Mouse (Mus musculus) thymus, adult 2 months (tissue): ENCODE results near the gene Hoxb3. TPM values are rescaled to one million over a fixed set of nuclear protein-coding genes. Genes with fewer than 3 reads are reported as not detected.

Experiments
- DNase-seq: peaks from one replicate; pipeline ENCODE4 v3.0.0; 2021
- H3K27ac ChIP-seq: fragments of 200-500 bp; 2 replicates; pipeline ENCODE4 v1.5.1; 2012; ENCODE audit warnings: low read length, control low read depth; ENCODE audit not compliant: control insufficient read depth, insufficient read depth
- H3K27me3 ChIP-seq: fragments of 200-500 bp; 2 replicates; pipeline ENCODE4 v1.6.1; 2012; ENCODE audit warnings: mild to moderate bottlenecking, low read length, moderate library complexity, mixed read lengths; ENCODE audit not compliant: control insufficient read depth, insufficient read depth
- H3K36me3 ChIP-seq: fragments of 200-500 bp; 2 replicates; pipeline ENCODE4 v1.6.1; 2012; ENCODE audit warnings: mild to moderate bottlenecking, low read length, moderate library complexity; ENCODE audit not compliant: control insufficient read depth, insufficient read depth
- H3K4me1 ChIP-seq: fragments of 200-500 bp; replicated peaks from 2 replicates; pipeline ENCODE4 v1.6.1; 2012; ENCODE audit warnings: low read length; ENCODE audit not compliant: control insufficient read depth, insufficient read depth
- H3K4me3 ChIP-seq: fragments of 200-500 bp; 2 replicates; pipeline ENCODE4 v1.5.1; 2012; ENCODE audit warnings: mild to moderate bottlenecking, low read length, control low read depth, moderate library complexity; ENCODE audit not compliant: control insufficient read depth, insufficient read depth
- CTCF ChIP-seq: fragments of 200-500 bp; IDR thresholded peaks from 2 replicates; pipeline ENCODE4 v1.5.1; 2012; ENCODE audit warnings: mild to moderate bottlenecking, control low read depth, low read length, moderate library complexity, borderline replicate concordance; ENCODE audit not compliant: control insufficient read depth, poor library complexity, insufficient read depth; ENCODE audit errors: extremely low read depth
- POLR2A ChIP-seq: fragments of 200-500 bp; IDR thresholded peaks from 2 replicates; pipeline ENCODE4 v1.6.1; 2012; ENCODE audit warnings: mild to moderate bottlenecking, low read length, control low read depth, moderate library complexity; ENCODE audit not compliant: control insufficient read depth, poor library complexity, insufficient read depth; ENCODE audit errors: extremely low read depth
- WGBS: fragments of 180-500 bp; shearing (Covaris S2); methylation state at CpG from one replicate; pipeline ENCODE4 v1.1.7; 2018; 5-methylcytosine and 5-hydroxymethylcytosine counted together
- polyA plus RNA-seq: library from polyadenylated mRNA; depleted of rRNA; stranded (reverse); fragments of >200 nt; gene quantifications from 2 replicates; pipeline ENCODE4 v1.2.3, GENCODE M21; 2012

Hoxb3 gene
- polyA plus RNA-seq, 1 experiment: 1.1 TPM

DNA sequence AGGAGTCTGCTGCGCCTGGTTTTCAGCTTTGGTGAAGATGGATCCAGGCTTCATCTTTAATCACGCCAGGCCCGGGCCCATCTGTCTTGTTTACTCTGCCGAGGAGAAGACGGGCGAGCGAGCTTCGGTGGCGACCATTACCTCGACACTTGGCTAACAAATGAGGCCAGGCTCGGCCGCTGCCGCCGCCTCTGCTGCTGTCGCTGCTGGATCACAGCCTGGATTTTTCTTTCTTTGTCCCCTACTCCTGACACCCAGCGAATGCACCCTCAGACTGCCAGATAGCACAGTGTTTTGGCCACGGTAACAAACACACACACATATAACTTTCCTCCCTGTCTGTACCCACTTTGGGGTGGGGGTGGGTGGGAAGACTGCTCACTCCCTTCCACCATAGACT, 2.4 kb upstream of the Hoxb3 start:
- Histone ChIP-seq H3K4me1 (peaks cover 15% of the 10 kb centered on the region), H3K27me3 (peaks cover 16% of the 10 kb centered on the region), H3K36me3 (no peaks in the 10 kb centered on the region), H3K27ac (no peak overlapping the region), H3K4me3 (no peak overlapping the region)
- no peak for DNase-seq
- TF ChIP-seq CTCF (no peak), POLR2A (no peak)
- WGBS: 91% methylated on average over 17 of the region's 17 CpGs

DNA sequence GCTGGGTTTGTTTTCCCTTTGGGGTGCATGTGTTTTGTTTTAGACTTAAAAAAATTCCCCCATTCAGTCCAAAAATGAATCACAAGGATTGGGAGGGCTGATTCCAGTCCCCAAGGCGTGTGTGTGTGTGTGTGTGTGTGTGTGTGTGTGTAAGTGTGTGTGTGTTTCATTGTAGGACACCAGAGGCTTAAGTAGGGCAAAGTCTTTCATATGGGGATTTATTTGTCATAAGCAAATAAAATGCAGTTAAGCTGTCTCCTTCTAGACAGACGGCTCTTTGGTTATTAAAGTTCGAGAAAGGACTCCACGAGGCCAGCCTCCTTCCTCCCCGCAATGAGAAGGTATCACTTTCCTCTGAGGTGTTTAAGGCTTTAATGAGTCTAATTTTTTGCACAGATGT, 1.3 kb upstream of the Hoxb3 start:
- Histone ChIP-seq H3K27ac (no peak overlapping the region), H3K4me3 (no peak overlapping the region), H3K36me3 (no peaks in the 10 kb centered on the region), H3K27me3 (peaks cover 12% of the 10 kb centered on the region), H3K4me1 (peaks cover 15% of the 10 kb centered on the region)
- no peak for DNase-seq
- 88% methylated on average over 5 of the region's 5 CpGs for WGBS
- TF ChIP-seq POLR2A (no peak), CTCF (no peak)

DNA sequence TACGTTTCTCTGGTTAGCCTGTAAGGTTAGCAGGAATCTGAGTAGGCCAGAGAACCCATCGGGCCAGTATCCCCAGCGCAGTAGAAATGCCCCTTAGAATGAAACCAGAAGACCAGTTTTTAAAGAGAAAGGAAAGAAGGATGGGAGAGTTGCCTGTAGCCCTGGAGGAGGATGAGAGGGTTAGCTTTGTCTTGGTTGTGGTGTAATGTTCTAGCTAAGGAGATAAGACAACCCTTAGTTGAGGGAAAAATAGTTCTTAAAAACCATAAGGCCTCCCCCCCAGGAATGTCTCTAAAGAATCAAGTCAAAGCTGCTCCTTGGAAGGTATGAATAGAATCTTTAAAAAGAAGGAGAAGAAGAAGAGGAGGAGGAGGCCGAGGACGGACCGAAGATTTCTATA, 388 bp upstream of the Hoxb3 start:
- DNase-seq: no peak
- H3K27me3 ChIP-seq: peaks cover 6% of the 10 kb centered on the region
- H3K36me3 ChIP-seq: no peaks in the 10 kb centered on the region
- no peak for TF ChIP-seq POLR2A
- TF ChIP-seq CTCF: no peak
- no peak overlapping the region for H3K27ac ChIP-seq
- H3K4me1 ChIP-seq: peaks cover 14% of the 10 kb centered on the region
- 91% methylated on average over 6 of the region's 6 CpGs for WGBS
- H3K4me3 ChIP-seq: no peak overlapping the region

DNA sequence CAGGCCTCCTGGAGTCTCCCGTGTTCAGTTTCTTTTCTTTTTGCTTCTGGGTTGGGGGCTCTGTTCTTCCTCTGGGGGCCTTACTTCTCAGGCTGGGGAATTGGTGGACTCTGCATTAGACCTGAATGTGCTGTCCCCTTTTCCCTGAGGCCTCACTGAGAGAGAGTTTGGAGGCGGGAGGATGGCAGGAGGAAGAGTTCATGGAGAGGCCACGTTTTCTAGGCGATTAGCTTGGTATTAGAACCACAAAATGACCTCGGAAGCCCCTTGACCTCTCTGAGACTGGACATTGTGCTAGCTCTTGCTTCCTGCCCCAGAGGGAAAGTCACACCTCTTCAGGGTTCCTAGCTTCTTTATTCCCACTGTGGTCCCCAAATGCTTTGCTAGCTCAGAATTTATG, 999 bp downstream of the Hoxb3 start:
- Histone ChIP-seq H3K27me3 (peaks cover 2% of the 10 kb centered on the region), H3K4me3 (no peak overlapping the region), H3K36me3 (no peaks in the 10 kb centered on the region), H3K4me1 (peaks cover 7% of the 10 kb centered on the region), H3K27ac (no peak overlapping the region)
- DNase-seq: no peak
- 81% methylated on average over 5 of the region's 5 CpGs for WGBS
- TF ChIP-seq CTCF (no peak), POLR2A (no peak)

DNA sequence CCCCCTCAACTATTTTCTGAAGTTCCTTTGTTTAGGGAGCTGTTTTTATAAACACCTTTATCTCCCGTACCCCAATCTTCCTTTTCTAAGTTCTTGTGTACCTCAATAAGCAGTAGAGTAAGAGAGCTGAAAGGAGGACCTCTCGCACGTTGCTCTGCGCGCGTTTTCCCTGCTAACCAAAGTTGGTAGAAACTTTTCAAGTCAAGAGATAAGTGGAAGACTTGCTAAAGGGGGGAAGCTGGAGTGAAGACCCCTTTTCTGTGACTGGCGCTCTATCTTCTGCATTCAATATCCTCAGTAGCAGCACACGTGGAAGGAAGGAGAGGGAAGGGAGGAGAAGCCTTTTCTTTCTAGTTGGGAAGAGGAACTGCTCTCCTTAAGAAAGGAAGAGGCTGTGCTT, 1.8 kb downstream of the Hoxb3 start:
- TF ChIP-seq POLR2A (no peak), CTCF (no peak)
- Histone ChIP-seq H3K27ac (no peak overlapping the region), H3K27me3 (no peaks in the 10 kb centered on the region; the same call in 1 of the 2 replicates), H3K36me3 (no peaks in the 10 kb centered on the region), H3K4me1 (0 out of 2 replicates have a peak, but pooled peaks cover 2% of the 10 kb centered on the region), H3K4me3 (no peak overlapping the region)
- 95% methylated on average over 8 of the region's 8 CpGs for WGBS
- no peak for DNase-seq

DNA sequence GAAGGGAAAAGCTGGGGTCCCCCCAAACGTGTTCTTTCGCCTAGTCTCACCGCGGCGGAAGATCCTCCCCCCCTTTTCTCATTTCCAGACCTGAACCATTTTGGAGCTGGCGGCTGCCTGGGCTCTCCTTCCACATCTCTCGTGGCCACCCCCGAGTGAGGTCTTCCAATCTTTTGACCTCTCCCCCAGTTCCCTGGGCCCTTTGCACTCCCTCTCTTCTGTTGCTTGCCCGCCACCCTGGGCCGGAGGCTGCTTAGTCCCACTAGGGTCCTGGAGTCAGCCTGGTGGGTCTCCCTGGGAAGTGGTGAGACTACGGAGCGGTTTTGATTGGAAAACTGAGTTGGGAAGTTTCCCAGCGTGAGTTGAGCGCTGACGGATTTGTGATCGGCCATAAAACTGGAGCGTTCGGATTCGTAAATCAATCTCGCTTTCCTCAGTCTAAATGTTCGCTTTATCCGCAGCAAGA, 2.7 kb downstream of the Hoxb3 start:
- Histone ChIP-seq H3K27me3 (no peaks in the 10 kb centered on the region; the same call in 1 of the 2 replicates), H3K4me3 (no peak overlapping the region), H3K36me3 (no peaks in the 10 kb centered on the region), H3K27ac (no peak overlapping the region), H3K4me1 (no peaks in the 10 kb centered on the region)
- no peak for DNase-seq
- TF ChIP-seq POLR2A (no peak), CTCF (no peak)
- WGBS: 89% methylated on average over 22 of the region's 22 CpGs

DNA sequence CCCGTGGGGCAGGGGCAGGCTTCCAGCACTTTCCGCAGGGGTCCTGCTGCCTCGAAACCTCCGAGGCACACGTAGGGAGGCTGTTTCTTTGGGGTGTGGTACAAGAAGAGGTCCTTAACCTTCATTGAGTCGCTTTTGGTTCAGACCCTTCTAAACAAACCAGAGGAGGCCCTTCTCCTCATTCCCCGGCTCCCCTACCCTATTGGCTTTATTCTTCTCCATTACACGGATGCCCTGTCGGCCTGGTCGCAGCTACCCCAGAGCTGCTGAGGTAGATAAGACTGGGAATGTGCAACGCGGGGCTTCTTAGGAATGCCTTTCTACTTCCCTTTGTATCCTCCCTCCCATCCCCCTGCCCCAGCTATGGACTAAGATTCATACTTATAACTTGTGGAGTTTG, 3.6 kb downstream of the Hoxb3 start:
- WGBS: 93% methylated on average over 12 of the region's 12 CpGs
- TF ChIP-seq POLR2A (no peak), CTCF (no peak)
- H3K4me3 ChIP-seq: no peak overlapping the region
- DNase-seq: no peak
- H3K36me3 ChIP-seq: no peaks in the 10 kb centered on the region
- no peaks in the 10 kb centered on the region for H3K4me1 ChIP-seq
- no peak overlapping the region for H3K27ac ChIP-seq
- no peaks in the 10 kb centered on the region; the same call in 1 of the 2 replicates for H3K27me3 ChIP-seq
